Mouse (Mus musculus): ENCODE measurements around the gene Fkbp14.

Fkbp14 gene

GRCm38 (mm10) chr6:54587683-54588082, 9.4 kb downstream of the Fkbp14 start:
- no peak for DNase-seq

GRCm38 (mm10) chr6:54586911-54587310, 10.2 kb downstream of the Fkbp14 start:
- no peak for DNase-seq

- peak in 1 of 2 experiments; percentile 75 for DNase-seq
These were observed 10.9 kb downstream of the Fkbp14 start for GRCm38 (mm10) chr6:54586175-54586574.

- no peak for DNase-seq
These were observed 23.7 kb downstream of the Fkbp14 start for GRCm38 (mm10) chr6:54573218-54573955.

- no peak for DNase-seq
These were observed 27.3 kb downstream of the Fkbp14 start for GRCm38 (mm10) chr6:54569776-54570175.

- DNase-seq: no peak
These were observed 30.6 kb downstream of the Fkbp14 start for GRCm38 (mm10) chr6:54566546-54566919.

- DNase-seq: peak; percentile 83 to 84
These were observed 31.2 kb downstream of the Fkbp14 start, which contains the start of gene Scrn1 for GRCm38 (mm10) chr6:54565665-54566545. Scrn1 (minus strand) TSS chr6:54566489.

- peak; percentile 63 to 72 for DNase-seq
These were observed 32.1 kb downstream of the Fkbp14 start for GRCm38 (mm10) chr6:54565012-54565411.

- peak; percentile 54 to 60 for DNase-seq
These were observed 32.6 kb downstream of the Fkbp14 start for GRCm38 (mm10) chr6:54564506-54564991.

GRCm38 (mm10) chr6:54563561-54563960, 33.5 kb downstream of the Fkbp14 start:
- DNase-seq: peak; percentile 37 to 52

GRCm38 (mm10) chr6:54562018-54562809, 34.9 kb downstream of the Fkbp14 start:
- DNase-seq: peak; percentile 45 to 48

- DNase-seq: peak; percentile 71 to 75
These were observed 38.6 kb downstream of the Fkbp14 start for GRCm38 (mm10) chr6:54558466-54558865.

GRCm38 (mm10) chr6:54557671-54558070, 39.4 kb downstream of the Fkbp14 start:
- peak in 1 of 2 experiments; percentile 18 for DNase-seq

- peak in 1 of 2 experiments; percentile 4 for DNase-seq
These were observed 41.3 kb downstream of the Fkbp14 start for GRCm38 (mm10) chr6:54555816-54556215.

- peak; percentile 32 to 33 for DNase-seq
These were observed 42.6 kb downstream of the Fkbp14 start for GRCm38 (mm10) chr6:54554341-54555110.

GRCm38 (mm10) chr6:54553632-54554031, 43.5 kb downstream of the Fkbp14 start:
- DNase-seq: peak; percentile 29 to 59

GRCm38 (mm10) chr6:54552721-54553413, 44.2 kb downstream of the Fkbp14 start:
- peak; percentile 21 to 26 for DNase-seq

- no peak for DNase-seq
These were observed 46.2 kb downstream of the Fkbp14 start for GRCm38 (mm10) chr6:54550801-54551323.

GRCm38 (mm10) chr6:54549311-54549710, 47.8 kb downstream of the Fkbp14 start:
- DNase-seq: no peak

- peak; percentile 73 to 85 for DNase-seq
These were observed 48.6 kb downstream of the Fkbp14 start for GRCm38 (mm10) chr6:54548314-54549019.
